Mouse (Mus musculus) erythroblast, adult 5-6 weeks (primary cell): ENCODE results near the gene Tiam1. TPM values are rescaled to one million over a fixed set of nuclear protein-coding genes. Genes with fewer than 3 reads are reported as not detected.

ENCODE experiments used
- ATAC-seq: replicated peaks from 2 replicates; pipeline ENCODE4 v1.8.0; 2016; ENCODE audit warnings: moderate number of reproducible peaks, mild to moderate bottlenecking, moderate TSS enrichment, inconsistent platforms; ENCODE audit not compliant: poor library complexity, low FRiP score, severe bottlenecking
- total RNA-seq, 2 experiments: library from RNA; stranded (forward) in 1 of 2; stranded (reverse) in 1 of 2; fragments of 150-400 nt in 1 of 2; fragments of 200-764, 138-1000 nt in 1 of 2; gene quantifications; 2 replicates each; pipeline versions ENCODE4 v1.2.3 to v1.2.4; 2015 to 2017; ENCODE audit warnings: low replicate concordance in 2 of 2

The Tiam1 gene
- total RNA-seq, 2 experiments from 2014 or later = 15.7 to 29.0 TPM

DNA sequence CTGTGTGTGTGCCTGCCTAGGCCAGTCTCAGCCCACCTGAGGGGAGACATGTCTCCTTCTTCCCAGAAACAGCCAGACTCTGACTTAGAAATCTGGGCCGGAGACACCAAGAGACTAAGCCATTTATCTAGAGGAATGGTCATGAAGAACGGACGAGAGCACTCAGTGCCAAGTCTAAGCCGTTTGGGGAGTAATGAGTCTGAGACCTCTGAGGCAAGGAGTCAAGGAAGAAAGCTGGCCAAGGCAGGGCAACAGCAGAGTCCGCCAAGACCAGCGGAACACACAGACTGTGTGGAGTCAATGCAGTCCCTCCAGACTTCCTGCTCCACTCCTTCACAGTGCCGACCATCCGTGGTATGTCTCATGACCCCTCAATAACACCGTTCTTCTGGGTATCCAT lies 129.0 kb downstream of the Tiam1 start:
- ATAC-seq = no peak

DNA sequence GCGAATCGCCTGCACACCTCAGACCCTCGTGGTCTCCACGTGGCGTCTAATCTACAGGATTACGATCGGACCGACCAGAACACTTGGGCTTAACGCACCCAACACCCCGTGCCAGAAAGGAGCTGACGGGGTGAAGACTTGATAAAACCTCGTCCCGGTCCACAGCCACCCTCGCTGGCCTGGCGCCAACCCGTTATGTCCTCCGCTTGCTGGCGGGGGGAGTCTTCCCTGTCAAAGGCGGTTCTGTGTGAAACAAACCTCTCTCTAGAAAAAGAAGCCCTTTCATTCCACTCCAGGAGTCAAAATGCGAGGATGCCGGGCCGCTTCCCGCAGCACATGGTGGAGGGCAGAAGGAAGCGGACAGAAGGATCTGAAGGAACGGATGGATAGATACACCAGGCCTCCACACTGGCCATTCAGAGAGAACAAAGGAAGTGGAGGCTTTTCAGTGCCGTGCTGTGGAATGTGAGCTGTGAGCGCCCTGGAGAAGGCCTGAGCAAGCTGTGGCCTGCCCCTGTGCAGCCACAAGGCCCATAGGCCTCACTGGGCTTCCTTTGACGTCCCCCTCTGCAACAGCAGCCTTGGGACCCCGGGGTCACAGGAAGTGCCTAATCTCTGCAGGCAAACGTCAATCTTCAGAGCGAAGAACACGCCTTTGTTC lies 131.9 kb downstream of the Tiam1 start:
- no peak for ATAC-seq

DNA sequence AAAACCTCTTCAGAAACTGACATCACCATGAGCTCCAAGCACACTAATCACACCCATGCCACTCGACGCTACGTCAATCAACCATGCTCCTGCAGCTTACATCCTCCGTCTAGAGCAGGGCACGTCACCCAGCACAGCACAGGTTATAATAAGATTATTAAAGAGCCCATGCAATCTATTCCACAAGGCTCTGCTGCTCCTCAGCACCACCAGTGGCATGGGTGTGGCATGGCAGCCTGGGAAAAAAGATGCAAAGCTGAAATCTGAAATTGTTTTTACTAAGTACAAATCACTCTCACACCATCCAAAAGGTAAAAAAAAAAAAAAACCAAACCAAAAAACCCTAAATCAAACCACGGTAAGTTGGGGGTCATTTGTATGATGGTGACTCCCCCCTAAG lies 135.1 kb downstream of the Tiam1 start:
- ATAC-seq = no peak

DNA sequence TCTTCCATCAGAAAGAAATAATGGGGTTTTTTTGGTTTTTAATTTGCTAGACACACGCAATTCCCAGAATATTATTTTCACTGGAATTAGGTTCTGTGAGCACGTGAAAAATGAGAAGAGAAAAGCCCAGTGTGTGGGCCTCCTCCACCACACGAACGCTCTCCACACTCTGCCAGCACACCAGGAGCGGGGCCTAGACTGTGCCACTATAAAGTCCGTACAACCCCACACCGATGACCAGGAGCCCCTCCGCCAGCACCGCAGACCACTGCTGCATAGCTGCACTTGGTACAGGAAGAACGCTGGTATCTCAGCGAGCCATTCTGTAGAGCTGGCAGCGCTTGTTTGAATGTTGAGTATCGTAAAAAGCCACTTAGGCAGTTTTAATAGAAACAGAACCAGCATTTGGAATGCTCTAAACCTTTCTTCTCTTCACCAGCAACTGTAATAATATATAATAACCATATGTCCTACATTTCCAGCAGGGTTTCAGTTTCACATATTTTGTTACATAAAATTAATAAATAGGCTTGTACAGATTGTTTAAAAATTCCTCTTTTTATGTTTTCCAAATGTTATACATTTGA lies 136.1 kb downstream of the Tiam1 start:
- no peak for ATAC-seq

DNA sequence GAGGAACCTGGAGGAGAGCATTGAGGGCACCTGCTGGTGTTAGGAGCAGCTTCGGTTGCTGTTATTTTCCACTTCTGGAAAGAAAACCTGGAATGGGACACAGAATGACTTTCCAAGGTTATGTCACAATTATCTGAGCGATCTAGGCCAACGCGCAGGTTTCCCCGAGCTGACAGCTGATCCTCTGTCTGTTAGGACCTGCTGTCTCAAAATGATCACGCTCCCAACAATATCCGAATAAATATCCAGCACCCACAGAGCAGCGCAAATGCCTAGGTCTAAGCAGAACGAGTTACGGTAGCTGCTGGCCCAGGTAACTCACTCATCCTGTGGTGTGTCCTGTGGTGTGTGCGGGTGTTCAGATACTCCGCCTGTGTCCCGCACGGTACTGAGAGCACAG lies 140.0 kb downstream of the Tiam1 start:
- no peak for ATAC-seq

DNA sequence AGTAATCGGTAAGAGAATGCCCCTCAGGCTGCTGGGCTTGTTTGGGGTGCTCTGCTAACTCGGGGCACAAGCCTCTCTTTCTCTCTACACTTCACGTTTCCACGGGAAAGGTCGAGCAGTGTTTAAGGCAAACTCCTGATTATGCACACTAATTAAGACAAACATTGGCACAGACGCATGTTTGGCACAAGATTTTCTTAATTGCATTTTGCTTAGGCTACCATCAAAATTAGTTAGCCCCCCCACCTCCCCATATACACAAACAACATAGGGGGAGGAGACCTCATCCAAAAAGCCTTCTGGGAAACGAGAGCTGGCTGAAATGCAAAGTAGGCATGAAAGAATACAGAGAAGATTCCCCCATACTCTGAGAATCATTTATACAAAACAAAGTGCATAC lies 148.4 kb downstream of the Tiam1 start:
- ATAC-seq = no peak

DNA sequence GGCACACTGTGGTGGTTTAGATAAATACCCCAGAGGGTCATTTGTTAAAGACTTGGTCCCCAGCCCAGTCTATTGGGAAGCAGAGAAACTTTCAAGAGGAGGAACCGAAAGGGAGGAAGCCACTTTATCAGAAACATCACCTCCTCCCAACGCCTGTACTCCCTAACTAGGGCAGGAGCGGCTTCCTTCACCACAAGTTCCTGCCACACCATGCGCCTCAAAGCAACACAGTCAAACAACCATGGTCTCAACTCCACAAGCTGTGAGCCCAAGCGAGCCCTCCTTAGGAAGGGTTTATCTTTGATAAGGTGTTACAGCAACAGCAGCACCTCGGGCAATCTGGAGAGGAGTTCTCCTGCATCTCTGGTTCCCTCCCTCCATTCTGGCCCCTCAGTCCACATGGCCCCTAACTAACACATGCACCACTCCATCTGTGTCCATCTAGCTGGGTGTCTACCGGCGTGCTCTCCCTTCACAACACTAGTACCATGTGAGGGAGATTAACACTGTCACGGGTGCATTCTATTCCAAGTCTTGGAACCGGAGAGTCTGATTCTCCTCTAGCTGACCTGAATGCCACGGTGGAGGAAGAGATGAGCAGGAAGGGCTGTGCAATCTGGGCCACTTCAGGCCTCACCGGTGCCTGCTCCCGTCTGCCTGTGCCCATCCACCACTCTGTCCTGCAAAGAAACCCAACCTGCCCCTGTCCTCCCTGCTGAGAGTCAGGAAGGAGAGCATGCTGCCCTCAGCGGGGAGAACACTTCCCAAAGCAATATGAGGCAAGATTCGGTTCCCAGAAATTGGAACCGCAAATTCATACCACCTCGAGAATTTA lies 149.4 kb downstream of the Tiam1 start:
- no peak for ATAC-seq

DNA sequence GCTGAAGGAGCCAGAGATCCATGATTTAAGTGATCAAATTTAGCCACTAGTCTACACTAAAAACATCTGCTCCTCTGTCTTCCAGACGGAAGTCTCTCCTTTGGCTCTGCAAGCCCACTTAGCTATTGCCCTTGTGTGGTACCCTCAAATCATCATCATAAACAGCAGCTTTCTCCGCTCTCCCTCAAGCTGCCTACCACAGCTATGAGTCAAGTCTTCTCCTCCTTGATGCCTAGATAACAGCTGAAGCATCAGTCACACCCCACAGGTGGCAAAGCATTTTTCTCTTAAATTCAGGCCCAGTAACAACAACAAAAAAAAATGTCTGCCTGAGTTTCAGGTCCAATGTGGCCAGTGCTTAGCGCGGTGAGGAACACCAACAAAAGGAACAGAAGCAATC lies 150.1 kb downstream of the Tiam1 start:
- ATAC-seq = 0 out of 2 replicates have a peak, but pooled peaks have one; percentile 24

DNA sequence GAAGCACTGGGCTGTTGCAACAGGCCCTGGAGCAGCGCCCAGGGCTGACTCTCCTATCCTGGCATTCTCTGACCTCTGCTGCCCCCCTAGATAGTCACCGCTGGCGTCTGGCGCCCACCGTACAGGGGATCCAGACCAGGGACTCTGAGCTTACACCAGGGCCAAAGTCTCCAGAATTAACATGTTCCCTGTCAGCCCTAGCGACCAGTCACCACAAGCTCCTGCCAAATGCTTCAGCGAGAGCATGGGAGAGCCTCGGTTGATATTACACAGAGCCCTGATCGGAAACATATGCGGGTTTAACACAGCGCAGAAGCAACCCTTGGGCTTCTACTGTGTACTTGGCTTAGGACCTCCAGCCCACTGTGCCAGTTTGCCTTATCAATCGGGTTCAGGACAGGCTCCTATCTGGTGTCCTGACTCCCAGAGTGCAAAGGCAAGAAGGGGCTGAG lies 151.8 kb downstream of the Tiam1 start:
- peak; percentile 40; the same call in 1 of the 2 replicates for ATAC-seq

DNA sequence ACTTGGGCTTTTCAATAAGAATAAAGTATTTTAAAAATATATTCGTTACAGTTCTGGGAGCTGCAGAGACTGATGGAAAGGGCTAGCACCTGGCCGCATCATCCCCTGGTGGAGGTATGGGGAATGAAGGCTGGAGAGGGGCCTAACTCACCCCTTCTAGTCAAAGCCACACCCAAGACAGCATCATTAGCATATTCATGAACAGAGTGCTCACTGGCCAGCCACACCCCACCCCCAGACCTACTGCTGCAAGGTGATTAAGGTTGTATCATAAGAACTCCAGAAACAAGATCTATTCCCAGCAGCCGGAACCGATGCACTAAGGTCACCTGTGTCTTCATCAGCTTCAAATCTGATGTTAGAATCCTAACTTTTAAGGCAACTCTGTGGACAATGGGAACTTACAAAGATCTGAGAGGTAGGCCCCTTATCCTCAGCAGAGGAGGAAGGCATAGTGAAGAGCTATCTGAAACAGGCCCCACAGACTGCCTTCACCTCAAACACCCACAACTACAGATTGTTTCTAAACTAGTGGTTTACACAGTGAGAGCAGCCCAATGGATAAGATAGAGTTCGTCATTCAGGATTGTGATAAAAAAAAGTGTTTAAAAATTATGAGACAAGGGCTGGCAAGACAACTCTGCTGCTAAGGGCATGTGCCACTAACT lies 153.1 kb downstream of the Tiam1 start:
- ATAC-seq = peak; percentile 56; the same call in 1 of the 2 replicates

DNA sequence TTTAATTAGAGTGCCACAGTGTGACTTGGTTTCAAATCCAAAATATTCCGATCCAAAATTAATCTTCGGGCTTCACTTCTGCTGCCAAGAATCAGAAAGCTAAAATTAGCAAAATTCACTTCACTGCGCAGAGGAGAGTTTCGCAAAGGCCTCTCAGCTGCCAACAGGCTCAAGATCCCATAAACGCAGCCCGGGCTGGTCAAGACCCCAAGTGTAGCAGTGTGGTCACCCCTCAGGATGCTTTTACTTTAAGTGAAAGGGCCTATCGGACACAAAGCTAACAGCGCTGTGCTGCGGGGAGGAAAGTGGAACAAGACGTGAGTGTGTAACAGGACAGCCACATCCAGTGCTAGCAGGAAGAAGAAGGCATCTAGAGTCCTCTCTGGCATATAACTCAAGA lies 153.8 kb downstream of the Tiam1 start:
- ATAC-seq = no peak

DNA sequence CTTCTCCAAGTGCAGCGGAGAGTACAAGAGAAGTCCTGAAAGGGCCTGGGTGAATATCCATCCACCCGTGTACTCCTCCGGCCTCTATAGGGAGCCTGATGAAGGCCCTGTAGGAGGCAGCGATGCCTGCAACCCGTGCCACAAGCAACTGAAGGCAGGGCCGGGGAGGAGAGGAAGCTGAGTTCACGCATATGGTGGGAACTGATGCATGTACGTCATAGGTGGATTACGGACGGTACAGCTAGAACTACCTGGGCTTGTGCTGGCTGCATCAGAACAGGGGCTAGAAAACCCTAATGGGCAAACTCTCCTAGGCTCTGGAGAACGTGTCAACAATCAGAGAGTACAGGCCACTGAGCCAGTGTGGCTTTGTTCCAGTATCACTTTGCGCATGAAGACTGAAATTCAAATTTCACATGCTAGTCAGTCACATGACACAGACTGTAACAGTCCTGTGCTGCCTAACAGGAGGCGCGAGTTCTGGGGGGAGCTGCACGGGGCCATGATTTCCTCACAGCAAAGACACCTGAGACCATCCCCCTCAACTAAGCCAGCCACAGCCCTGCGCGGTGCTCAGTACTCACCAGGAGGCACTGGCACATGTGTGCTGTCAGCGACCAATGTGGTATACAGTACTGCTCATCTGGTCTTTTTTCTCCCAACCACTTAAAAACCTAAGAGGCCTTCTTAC lies 156.8 kb downstream of the Tiam1 start:
- no peak for ATAC-seq

DNA sequence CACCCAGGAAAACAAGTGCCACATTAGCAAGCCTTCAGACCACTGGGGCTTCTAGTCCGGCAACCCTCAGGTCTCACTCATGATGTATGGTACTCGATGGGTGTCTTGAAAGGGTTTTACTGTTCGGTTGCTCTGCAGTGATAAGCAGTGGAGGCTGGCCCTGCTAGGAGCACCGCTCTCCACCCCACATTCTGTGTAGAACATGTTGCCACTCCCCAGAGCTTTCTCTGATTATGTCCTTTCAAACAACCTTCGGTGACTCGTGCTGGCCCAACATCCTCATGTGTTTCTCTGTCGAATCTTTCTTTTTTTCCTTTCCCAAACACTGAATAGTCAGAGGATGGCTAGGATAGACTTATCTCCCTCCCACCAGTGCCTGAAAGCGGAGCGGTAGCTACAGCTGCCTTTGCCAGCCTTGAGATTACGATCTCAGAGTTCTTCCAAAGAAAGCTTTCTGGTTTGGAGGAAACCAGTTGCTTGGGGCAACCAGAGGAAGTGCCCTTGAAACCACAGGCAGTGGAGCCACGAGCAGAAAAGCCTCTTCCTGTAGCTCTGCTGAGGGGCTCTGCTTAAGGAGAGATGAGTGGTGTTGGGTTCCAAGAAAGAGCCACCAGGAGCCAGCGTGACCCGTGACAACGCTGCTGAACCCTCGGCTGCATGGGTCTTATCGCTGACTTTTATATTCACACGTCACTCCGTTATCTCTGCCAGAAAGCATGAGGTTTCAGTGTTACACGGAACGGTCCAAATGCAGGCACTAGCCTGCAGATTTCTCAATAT lies 157.7 kb downstream of the Tiam1 start:
- ATAC-seq = 0 out of 2 replicates have a peak, but pooled peaks have one; percentile 27

DNA sequence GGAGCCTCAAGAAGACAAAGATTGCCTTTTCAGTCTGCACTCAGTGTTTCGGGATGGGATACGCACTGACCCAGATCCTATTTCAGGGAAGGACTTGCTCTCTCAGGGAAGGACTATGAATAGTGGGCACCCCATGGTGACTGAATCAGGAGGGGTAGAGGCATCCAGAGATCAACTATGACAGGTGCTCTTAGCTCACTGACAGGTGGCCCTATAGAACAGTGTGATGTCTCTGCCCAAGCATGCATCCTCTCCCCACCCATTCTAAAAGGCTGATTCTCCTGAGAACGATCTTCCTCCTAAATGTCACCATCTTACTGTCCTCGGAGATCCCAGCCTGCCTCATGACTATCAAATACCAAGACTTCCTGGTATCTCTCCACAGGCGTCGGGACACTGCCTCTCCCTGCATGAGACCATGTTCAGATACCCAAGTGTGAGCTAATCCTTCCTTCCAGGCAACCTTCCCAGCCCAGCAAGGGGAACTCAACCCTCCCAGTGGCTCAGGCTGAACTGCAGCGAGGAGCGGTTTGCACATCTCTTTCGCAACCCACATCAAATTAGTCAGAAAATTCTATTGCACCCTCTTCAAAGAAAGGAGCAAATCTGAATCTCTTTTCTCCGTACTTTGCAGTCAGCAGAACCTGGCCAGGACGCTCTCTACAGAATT lies 163.4 kb downstream of the Tiam1 start:
- no peak for ATAC-seq

DNA sequence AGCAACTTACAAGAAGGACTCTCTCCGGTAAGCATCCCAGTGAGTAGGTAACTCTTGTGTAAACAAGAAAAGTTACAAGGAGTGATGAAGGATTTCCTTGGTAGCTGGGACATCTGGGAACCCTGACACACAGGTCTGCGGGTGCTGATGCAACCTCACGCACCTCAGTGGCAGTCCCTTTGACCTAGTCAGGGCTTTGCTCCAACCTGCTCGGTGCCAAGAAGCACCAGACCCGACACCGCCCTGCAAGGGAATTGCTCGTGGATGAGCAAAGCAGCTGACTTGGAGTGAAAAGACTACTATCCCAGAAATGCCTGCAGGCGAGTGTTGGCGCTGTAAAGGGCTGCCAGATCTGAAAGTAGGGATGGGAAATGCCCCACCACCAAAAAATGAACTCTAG lies 168.1 kb downstream of the Tiam1 start:
- ATAC-seq = no peak

DNA sequence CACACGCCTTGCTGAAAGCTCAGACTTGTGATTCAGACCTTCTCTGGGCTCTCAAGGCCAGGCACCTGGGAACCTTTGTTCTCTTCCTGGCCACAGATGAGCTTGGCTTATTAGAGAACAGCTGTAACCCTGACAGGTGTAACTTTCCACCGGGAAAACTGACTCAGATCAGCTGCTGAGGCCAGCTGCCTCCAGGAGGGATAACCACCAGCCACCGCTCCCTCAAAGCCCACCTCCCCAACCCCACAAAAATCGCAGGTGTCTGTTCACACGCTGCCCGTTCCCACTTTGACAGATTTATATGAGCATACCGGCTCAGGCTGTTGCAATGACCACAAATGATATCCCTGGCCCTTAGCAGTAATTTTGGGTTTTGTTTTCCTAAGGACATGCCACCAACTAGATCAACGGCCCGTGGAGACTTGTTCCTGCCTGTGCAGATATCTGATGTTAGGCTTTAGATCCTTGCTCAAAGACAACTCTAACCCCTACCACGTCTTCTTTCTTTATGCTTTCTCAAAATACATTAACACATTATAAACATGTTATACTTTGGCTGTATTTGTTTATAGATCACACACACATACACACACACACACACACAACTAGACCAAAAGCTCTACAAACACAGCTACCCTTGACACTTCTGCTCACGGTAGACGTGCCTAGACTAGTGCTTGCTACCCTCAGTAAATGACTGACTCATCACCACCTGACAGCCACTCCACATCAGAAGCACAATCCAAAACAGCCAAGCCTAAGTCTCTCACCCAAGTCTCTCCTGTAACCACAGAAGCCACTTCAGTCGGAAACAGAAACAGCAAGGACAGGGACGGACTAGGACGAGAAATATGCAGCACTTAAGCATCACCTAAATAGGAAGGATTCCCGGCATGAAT lies 169.5 kb downstream of the Tiam1 start:
- no peak for ATAC-seq

DNA sequence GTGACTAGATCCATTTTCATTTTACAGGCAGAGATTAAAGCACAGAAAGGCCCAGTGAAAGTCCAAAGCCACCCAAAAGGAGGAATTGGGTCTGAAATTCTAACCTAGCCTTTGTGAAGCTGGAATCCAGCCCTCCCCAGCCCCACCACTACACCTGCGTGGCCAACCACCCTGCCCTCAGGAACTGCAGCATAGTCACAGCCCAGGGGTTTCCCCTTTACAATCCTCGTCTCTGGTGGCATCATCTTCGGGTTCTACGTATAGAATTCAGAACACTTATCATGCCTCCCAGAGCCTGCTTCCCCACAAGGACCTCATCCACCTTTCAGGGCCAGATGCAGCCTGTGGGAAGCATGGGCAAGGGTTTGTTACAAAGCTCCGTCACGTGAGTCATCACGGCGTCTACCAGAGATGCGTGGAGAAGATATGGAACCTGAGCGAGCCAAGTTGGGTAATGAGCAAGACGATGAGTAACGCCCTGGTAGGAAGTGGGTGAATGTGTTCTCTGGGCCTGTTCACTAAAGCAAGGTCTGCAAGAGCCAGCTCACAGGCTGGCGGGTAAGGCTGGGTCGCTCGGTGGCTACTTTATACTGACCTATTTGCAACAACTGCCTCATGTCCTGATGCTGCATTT lies 170.6 kb downstream of the Tiam1 start:
- ATAC-seq = no peak
